ENCODE assay signal across 22 mouse cellular contexts in genomic region chr9:35187351-35187903, GRCm38 (mm10). TPM values are rescaled to one million over a fixed set of nuclear protein-coding genes. Genes with fewer than 3 reads are reported as not detected.
DNase-seq lines count a peak whose midpoint lies in the region; ATAC-seq and TF ChIP-seq lines count a peak whose summit lies in the region.
"Had no signal": no experiment of that assay in that cellular context is flagged by ENCODE, and none has a peak within 500 bp of the region (broad histone marks: within the 10 kb centered on the region; RNA-seq: fewer than 3 reads in every experiment).

No protein-coding gene starts in this region.

- peak overlapping the region; percentile 83 for H3K27ac ChIP-seq in gastrocnemius, adult 2 months
- no peak overlapping the region for H3K27ac ChIP-seq in lung, embryonic 16.5 days (ENCODE audit: low read length)
- H3K27ac ChIP-seq in CH12.LX (ENCODE audit: insufficient read depth, low read depth): peak overlapping the region; percentile 56
- H3K27ac ChIP-seq: embryonic facial prominence, embryonic 12.5 days; embryonic facial prominence, embryonic 15.5 days; hindbrain, embryonic 12.5 days had no signal

- H3K9ac ChIP-seq in lung, embryonic 16.5 days (ENCODE audit: low read length): no peak overlapping the region
- H3K9ac ChIP-seq in CH12.LX (ENCODE audit: insufficient read depth, low read depth): no peak overlapping the region
- H3K9ac ChIP-seq: embryonic facial prominence, embryonic 12.5 days; embryonic facial prominence, embryonic 15.5 days; forebrain, postnatal 0 days; hindbrain, embryonic 12.5 days had no signal

- H3K36me3 ChIP-seq in lung, embryonic 16.5 days (ENCODE audit: control insufficient read depth, insufficient read depth, low read length): peaks cover 19% of the 10 kb centered on the region; the same call in 1 of the 2 replicates
- H3K36me3 ChIP-seq in CH12.LX (replicated peaks in 1 of 2; ENCODE audit: control insufficient read depth in 1 of 2, insufficient read depth in 1 of 2, low read length in 1 of 2): peaks cover 46 to 58% of the 10 kb centered on the region in 2 experiments

- peak; percentile 23; the same call in 1 of the 2 replicates for ATAC-seq in lung, embryonic 16.5 days (ENCODE audit: low read depth)
- ATAC-seq: forebrain, embryonic 14.5 days; forebrain, postnatal 0 days; hindbrain, embryonic 16.5 days had no signal

- H3K9me3 ChIP-seq in lung, embryonic 16.5 days (ENCODE audit: control insufficient read depth, low read length): no peaks in the 10 kb centered on the region
- H3K9me3 ChIP-seq in CH12.LX (replicated peaks; ENCODE audit: low read length): no peaks in the 10 kb centered on the region
- H3K9me3 ChIP-seq: embryonic facial prominence, embryonic 12.5 days; embryonic facial prominence, embryonic 15.5 days; hindbrain, embryonic 12.5 days had no signal

- WGBS in lung, embryonic 16.5 days: 79% methylated on average over 10 of the region's 10 CpGs

- intact Hi-C loops in gastrocnemius, adult 2 months (cut with DNase I): no loop called here

- TF ChIP-seq POLR2A in CH12.LX (IDR thresholded peaks at IDR 0.05; ENCODE audit: low read depth, low read length): no peak

- H3K79me2 ChIP-seq in CH12.LX (replicated peaks; ENCODE audit: control insufficient read depth, extremely low read depth, insufficient read depth, poor library complexity, severe bottlenecking): peaks cover 2% of the 10 kb centered on the region; the same call in 1 of the 2 replicates

- no peaks in the 10 kb centered on the region for H3K27me3 ChIP-seq in lung, embryonic 16.5 days (ENCODE audit: control insufficient read depth, insufficient read depth, low read depth, low read length)
- H3K27me3 ChIP-seq in CH12.LX (replicated peaks): no peaks in the 10 kb centered on the region
- H3K27me3 ChIP-seq: embryonic facial prominence, embryonic 12.5 days; embryonic facial prominence, embryonic 15.5 days; hindbrain, embryonic 12.5 days had no signal

- no peak overlapping the region for H3K4me3 ChIP-seq in gastrocnemius, adult 2 months
- no peak overlapping the region for H3K4me3 ChIP-seq in lung, embryonic 16.5 days (ENCODE audit: low read length)
- H3K4me3 ChIP-seq in CH12.LX (replicated peaks in 1 of 3; ENCODE audit: low read depth in 2 of 3, low read length in 2 of 3, poor library complexity in 1 of 3): peak overlapping the region in 1 of 3 experiments; percentile 6
- H3K4me3 ChIP-seq: embryonic facial prominence, embryonic 12.5 days; embryonic facial prominence, embryonic 15.5 days; hindbrain, embryonic 12.5 days had no signal

- dilution Hi-C loops in CH12.LX (cut with MboI; ENCODE audit: extremely low pct_ligation_motif_present, extremely low pct_unique_long_range_greater_than_20kb, low sequenced_read_pairs): no loop called here

- in situ Hi-C loops in CH12.LX (cut with MboI; ENCODE audit: low pct_ligation_motif_present, low pct_unique_long_range_greater_than_20kb, low sequenced_read_pairs): no loop called here

- TF ChIP-seq CTCF in gastrocnemius, adult 2 months (IDR thresholded peaks at IDR 0.05): no peak
- no peak for TF ChIP-seq CTCF in CH12.LX (conservative IDR thresholded peaks at IDR 0.05 in 1 of 2, IDR thresholded peaks at IDR 0.05 in 1 of 2; ENCODE audit: low read depth in 2 of 2, low read length in 2 of 2)

- no peak for TF ChIP-seq RAD21 in CH12.LX (IDR thresholded peaks at IDR 0.05; ENCODE audit: low read depth, low read length)

- TF ChIP-seq EP300 in CH12.LX (IDR thresholded peaks at IDR 0.05; ENCODE audit: low read length): no peak; the same call in 1 of the 2 replicates

- DNase-seq in gastrocnemius, adult 2 months: peak; percentile 65
- DNase-seq in gastrocnemius, postnatal 25 days: no peak
- DNase-seq in lung, postnatal 14 days: no peak
- peak; percentile 25 to 74 for DNase-seq in lung, postnatal 4 days
- DNase-seq in lung, postnatal 25 days (ENCODE audit: low spot score): no peak
- peak; percentile 37 for DNase-seq in CH12.LX (ENCODE audit: extremely low read depth)
- DNase-seq: adrenal gland, adult 2 months; adrenal gland, postnatal 14 days; B cell, adult 2 months; cerebellum, adult 11 months; cerebellum, adult 2 months; cerebellum, adult 9-11 months; cerebellum, postnatal 25 days; forebrain, postnatal 0 days; gastrocnemius, postnatal 14 days had no signal

- 0 out of 2 replicates have a peak, but pooled peaks cover 3% of the 10 kb centered on the region for H3K4me1 ChIP-seq in lung, embryonic 16.5 days (replicated peaks; ENCODE audit: control insufficient read depth, insufficient read depth, low read length)
- peaks cover 21 to 59% of the 10 kb centered on the region in 2 experiments for H3K4me1 ChIP-seq in CH12.LX (ENCODE audit: control insufficient read depth in 1 of 2, insufficient read depth in 2 of 2)
- H3K4me1 ChIP-seq: embryonic facial prominence, embryonic 12.5 days; embryonic facial prominence, embryonic 15.5 days; hindbrain, embryonic 12.5 days had no signal

- H3K4me2 ChIP-seq in lung, embryonic 16.5 days (ENCODE audit: low read depth, low read length): no peak overlapping the region
- peak overlapping the region; percentile 6; the same call in 1 of the 2 replicates for H3K4me2 ChIP-seq in CH12.LX (ENCODE audit: insufficient read depth, low read depth, poor library complexity, severe bottlenecking)
- H3K4me2 ChIP-seq: embryonic facial prominence, embryonic 12.5 days; embryonic facial prominence, embryonic 15.5 days; heart, embryonic 11.5 days; hindbrain, embryonic 12.5 days had no signal

TF ChIP-seq in CH12.LX, 34 proteins besides CTCF, POLR2A, EP300 and RAD21:
- TF ChIP-seq ELF1 (IDR thresholded peaks at IDR 0.05; ENCODE audit: low read depth, low read length): peak; percentile 53; the same call in 1 of the 2 replicates
- peak; percentile 21; the same call in 1 of the 2 replicates for TF ChIP-seq TCF12 (IDR thresholded peaks at IDR 0.05; ENCODE audit: low read depth, low read length)
- TF ChIP-seq NRF1 (IDR thresholded peaks at IDR 0.05; ENCODE audit: low read depth, low read length): no peak
- TF ChIP-seq ETS1 (conservative IDR thresholded peaks at IDR 0.05; ENCODE audit: low read depth, low read length): 0 out of 2 replicates have a peak, but pooled peaks have one; percentile 30
- TF ChIP-seq USF1 (IDR thresholded peaks at IDR 0.05; ENCODE audit: low read depth, low read length): no peak

RNA-seq across cellular contexts. Expression of gene Dcps, which starts 11.6 kb away (rescaled TPM):
- total RNA-seq in gastrocnemius, adult 2 months (2021): 1 to 10 TPM; 7.7 to 8.4 TPM
- 1 to 10 TPM; 5.9 to 6.7 TPM for total RNA-seq in gastrocnemius, postnatal 25 days (2021)
- 85.6 and 86.3 TPM in 2 replicates for polyA plus RNA-seq in lung, embryonic 16.5 days (2015; fragmentation: Nextera tagmentation; extraction: Ambion mirVana)
- 64.3 and 70.1 TPM in 2 replicates for total RNA-seq in CH12.LX (2012; rRNA removed)
- total RNA-seq in CH12.LX (2014; rRNA removed): 113 TPM in 2 replicates
- polyA plus RNA-seq in CH12.LX (2012; ENCODE audit: insufficient read length, low read depth): 94.3 and 102 TPM in 2 replicates

RNA-seq across cellular contexts. Expression of gene Srpr, which starts 12.5 kb away (rescaled TPM):
- total RNA-seq in gastrocnemius, adult 2 months (2021): 100 to 1,000 TPM; 222 to 262 TPM
- total RNA-seq in gastrocnemius, postnatal 25 days (2021): 100 to 1,000 TPM; 156 to 190 TPM
- 123 and 128 TPM in 2 replicates for polyA plus RNA-seq in lung, embryonic 16.5 days (2015; fragmentation: Nextera tagmentation; extraction: Ambion mirVana)
- total RNA-seq in CH12.LX (2012; rRNA removed): 40.1 and 50.7 TPM in 2 replicates
- total RNA-seq in CH12.LX (2014; rRNA removed): 33.0 and 38.2 TPM in 2 replicates
- polyA plus RNA-seq in CH12.LX (2012; ENCODE audit: insufficient read length, low read depth): 95.0 and 99.2 TPM in 2 replicates

RNA-seq across cellular contexts. Expression of gene Tirap, which starts 12.7 kb away (rescaled TPM):
- total RNA-seq in gastrocnemius, adult 2 months (2021): 10 to 100 TPM; 29.1 to 42.0 TPM
- total RNA-seq in gastrocnemius, postnatal 25 days (2021): 10 to 100 TPM; 14.7 to 20.4 TPM
- 11.8 and 12.9 TPM in 2 replicates for polyA plus RNA-seq in lung, embryonic 16.5 days (2015; fragmentation: Nextera tagmentation; extraction: Ambion mirVana)
- total RNA-seq in CH12.LX (2012; rRNA removed): 10.5 and 11.8 TPM in 2 replicates
- 14.2 and 18.0 TPM in 2 replicates for total RNA-seq in CH12.LX (2014; rRNA removed)
- polyA plus RNA-seq in CH12.LX (2012; ENCODE audit: insufficient read length, low read depth): 15.6 and 18.7 TPM in 2 replicates

RNA-seq across cellular contexts. Expression of gene Foxred1, which starts 23.4 kb away (rescaled TPM):
- total RNA-seq in gastrocnemius, adult 2 months (2021): 10 to 100 TPM; 17.6 to 20.3 TPM
- total RNA-seq in gastrocnemius, postnatal 25 days (2021): 10 to 100 TPM; 21.5 to 22.1 TPM
- polyA plus RNA-seq in lung, embryonic 16.5 days (2015; fragmentation: Nextera tagmentation; extraction: Ambion mirVana): 36.3 and 36.8 TPM in 2 replicates
- 31.1 and 40.3 TPM in 2 replicates for total RNA-seq in CH12.LX (2012; rRNA removed)
- total RNA-seq in CH12.LX (2014; rRNA removed): 69.1 and 70.0 TPM in 2 replicates
- 40.3 and 42.6 TPM in 2 replicates for polyA plus RNA-seq in CH12.LX (2012; ENCODE audit: insufficient read length, low read depth)

Comparison
In these comparisons a context has a peak if more than half of its experiments do, and no peak if none do; other contexts are left out.
1. DNase-seq: peak in gastrocnemius, adult 2 months (single experiment), lung, postnatal 4 days (2 of 2) and CH12.LX (single experiment); none in gastrocnemius, postnatal 25 days (single experiment), lung, postnatal 14 days (single experiment) and lung, postnatal 25 days (single experiment).
2. RNA of gene Dcps, which starts 11.6 kb away (total RNA-seq): 64.3 to 113 TPM in CH12.LX; 7.7 to 8.4 TPM in gastrocnemius, adult 2 months and 5.9 to 6.7 TPM in gastrocnemius, postnatal 25 days; every median in the first group is over 4 times any median in the second.